Mouse (Mus musculus): Measurements from ENCODE around the gene Lmo4. TPM values are rescaled to one million over a fixed set of nuclear protein-coding genes. Genes with fewer than 3 reads are reported as not detected.

The Lmo4 gene
- 100 to 1,000 TPM; 201 to 231 TPM for total RNA-seq (2021)

- peak; percentile 67 to 78 for DNase-seq (ENCODE audit: extremely low spot score in 1 of 2, low spot score in 1 of 2)
Measured at GRCm38 (mm10) chr3:144204413-144205311, at the start of gene Lmo4. Lmo4 (minus strand) TSS chr3:144205220.

DNA sequence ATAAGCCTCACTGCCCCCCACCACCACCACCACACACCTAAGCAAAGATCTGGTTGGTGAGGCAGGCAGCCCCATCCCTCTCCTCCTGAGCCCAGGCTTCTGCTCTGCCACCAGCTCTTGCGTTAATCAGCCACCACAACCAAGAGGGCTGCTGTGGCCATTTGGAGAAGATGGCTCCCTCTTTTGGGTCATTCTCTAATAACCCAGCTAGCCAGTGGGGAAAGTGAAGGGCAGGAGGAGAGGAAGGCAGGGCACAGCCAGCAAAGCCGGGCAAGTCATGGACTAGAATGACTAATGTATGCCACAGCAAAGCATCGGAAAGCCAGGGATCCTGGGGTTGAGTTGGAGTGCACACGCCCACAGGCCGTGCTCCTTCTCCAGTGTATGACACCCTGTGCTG, 49.3 kb upstream of the Lmo4 start:
- no peak for DNase-seq (ENCODE audit: extremely low spot score in 1 of 2, low spot score in 1 of 2)

- DNase-seq (ENCODE audit: extremely low spot score in 1 of 2, low spot score in 1 of 2): no peak
Measured at GRCm38 (mm10) chr3:144253018-144253417, 48.0 kb upstream of the Lmo4 start.

- DNase-seq (ENCODE audit: extremely low spot score in 1 of 2, low spot score in 1 of 2): no peak
Measured at GRCm38 (mm10) chr3:144252109-144252508, 47.1 kb upstream of the Lmo4 start.

- DNase-seq (ENCODE audit: extremely low spot score in 1 of 2, low spot score in 1 of 2): peak; percentile 62 to 91
Measured at GRCm38 (mm10) chr3:144242025-144242673, 37.1 kb upstream of the Lmo4 start.

GRCm38 (mm10) chr3:144241161-144241560, 36.1 kb upstream of the Lmo4 start:
- DNase-seq (ENCODE audit: extremely low spot score in 1 of 2, low spot score in 1 of 2): no peak

DNA sequence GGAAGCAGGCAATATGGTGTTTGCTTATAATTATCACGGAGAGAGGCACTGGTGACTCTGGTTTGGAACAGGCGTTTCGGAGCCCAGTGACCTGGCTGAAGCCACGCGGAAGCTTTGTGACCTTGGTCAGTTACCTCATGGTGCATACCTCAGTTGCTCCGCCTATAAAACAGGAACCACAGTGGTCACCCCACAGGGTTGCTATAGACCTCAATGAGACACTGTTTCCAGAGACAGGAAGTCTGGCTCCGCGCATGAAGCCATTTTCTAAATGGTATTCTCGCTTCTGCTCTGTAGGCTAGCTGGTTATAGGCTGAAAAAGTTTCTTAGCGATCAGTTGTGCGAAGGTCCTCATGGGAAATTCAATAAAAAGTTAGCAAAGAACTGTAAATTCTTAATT, 33.5 kb upstream of the Lmo4 start:
- no peak for DNase-seq (ENCODE audit: extremely low spot score in 1 of 2, low spot score in 1 of 2)

DNA sequence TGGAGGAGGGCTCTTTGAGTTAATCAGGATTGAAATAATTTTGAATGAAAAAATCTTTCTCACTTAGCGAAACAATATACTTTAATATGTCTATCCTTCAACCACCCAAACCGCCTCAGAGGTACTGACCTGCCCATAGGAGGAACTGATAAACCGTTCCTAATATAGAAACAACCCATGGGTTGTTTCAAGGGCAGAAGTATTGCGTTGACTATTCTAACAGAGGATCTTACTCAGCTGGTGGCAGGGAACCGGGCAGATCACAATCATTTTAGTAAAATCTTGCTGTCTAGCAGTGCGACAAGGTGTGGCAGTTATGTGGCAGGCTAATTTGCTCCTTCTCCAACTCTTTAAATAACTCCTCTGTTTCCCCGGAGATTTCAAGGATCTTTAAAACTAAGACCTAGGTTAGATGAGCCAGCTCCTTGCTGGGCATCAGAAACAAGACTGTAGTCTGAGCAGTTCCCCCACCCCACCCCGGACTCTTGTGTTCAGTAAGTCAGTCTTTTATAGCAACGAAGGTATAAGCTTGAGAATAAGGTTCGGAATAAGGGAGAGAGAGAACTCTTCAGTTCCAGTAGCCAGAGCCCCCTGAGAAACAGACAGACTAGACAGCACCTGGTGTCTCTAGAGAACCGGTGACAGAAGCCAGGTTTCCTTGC, 27.5 kb upstream of the Lmo4 start:
- no peak for DNase-seq (ENCODE audit: extremely low spot score in 1 of 2, low spot score in 1 of 2)

GRCm38 (mm10) chr3:144231931-144232330, 26.9 kb upstream of the Lmo4 start:
- no peak for DNase-seq (ENCODE audit: extremely low spot score in 1 of 2, low spot score in 1 of 2)

DNA sequence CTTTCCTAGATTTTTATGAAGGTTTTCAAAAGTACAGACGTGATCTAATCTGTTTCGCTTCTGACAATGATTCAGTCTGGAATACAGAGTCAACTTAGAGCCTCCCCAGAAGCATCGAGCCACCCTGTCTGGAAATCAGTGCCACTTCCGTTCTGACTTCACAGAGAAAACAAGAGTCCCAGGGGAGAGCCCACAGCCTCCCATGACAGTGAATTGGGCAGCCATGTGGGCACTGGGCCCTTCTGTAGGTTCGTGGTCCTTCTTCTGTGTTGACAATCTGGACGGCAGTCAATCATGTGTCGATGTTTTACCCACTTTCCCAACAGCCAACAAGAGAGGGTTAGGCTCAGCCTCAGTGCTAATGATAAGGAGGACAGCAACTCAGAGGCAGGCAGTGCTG, 26.4 kb upstream of the Lmo4 start:
- no peak for DNase-seq (ENCODE audit: extremely low spot score in 1 of 2, low spot score in 1 of 2)

GRCm38 (mm10) chr3:144230016-144230415, 25.0 kb upstream of the Lmo4 start:
- DNase-seq (ENCODE audit: extremely low spot score in 1 of 2, low spot score in 1 of 2): no peak

GRCm38 (mm10) chr3:144229312-144229711, 24.3 kb upstream of the Lmo4 start:
- DNase-seq (ENCODE audit: extremely low spot score in 1 of 2, low spot score in 1 of 2): no peak

DNA sequence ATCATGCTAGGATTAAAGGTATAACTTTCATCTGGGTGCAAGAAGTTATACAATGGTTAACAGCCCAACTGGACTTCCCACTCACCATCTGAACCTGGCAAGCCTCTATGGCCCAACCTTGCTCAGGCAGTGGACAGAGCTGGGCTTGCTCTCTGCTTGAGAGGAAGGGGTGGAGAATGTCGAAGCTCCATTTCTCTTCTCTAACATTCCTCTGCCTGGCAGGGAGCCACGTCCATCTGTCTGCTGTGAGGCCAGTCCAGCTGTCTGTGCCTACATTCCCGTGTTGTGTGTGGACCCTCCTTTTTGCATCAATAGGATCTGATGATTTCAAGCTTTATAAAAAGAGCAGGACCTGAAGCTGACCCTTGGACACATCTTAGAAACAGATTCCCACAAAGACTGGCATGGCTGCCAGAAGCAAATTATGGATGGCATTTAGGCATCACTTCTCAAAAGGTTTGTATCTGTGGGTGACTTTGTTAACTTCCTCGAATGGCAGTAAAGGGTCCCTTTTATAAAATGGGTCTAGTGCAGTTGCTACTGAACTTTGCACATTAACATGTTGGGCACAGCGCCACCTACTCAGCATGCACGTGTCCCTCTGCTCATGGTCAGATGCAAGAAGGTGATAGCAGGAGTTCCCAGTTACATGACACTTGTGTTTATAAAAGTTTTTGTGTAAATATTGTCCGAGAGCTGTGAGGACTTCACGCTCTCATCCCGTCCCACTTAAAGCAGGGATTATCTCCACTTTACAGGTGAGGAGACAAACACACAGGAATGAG, 20.6 kb upstream of the Lmo4 start:
- DNase-seq (ENCODE audit: extremely low spot score in 1 of 2, low spot score in 1 of 2): no peak

DNA sequence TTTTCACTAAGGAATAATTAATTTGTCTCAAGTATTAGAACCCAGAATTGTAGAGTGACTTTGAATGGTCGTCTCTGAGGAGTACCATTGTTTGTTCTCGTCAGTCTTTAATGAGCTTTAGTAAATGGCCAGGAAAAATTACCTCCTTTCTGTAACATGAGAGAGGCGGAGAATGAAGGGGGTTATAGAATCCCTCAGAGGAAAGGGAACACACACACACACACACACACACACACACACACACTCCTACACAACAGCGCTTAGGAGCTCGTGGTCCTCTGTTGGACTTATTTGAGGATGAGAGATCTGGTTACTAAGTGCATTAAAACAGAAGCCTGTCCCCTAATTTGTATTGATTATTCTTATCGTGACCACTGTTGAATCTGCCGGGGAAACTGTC, 19.6 kb upstream of the Lmo4 start:
- DNase-seq (ENCODE audit: extremely low spot score in 1 of 2, low spot score in 1 of 2): no peak

GRCm38 (mm10) chr3:144223377-144224105, 18.5 kb upstream of the Lmo4 start:
- DNase-seq (ENCODE audit: extremely low spot score in 1 of 2, low spot score in 1 of 2): no peak

DNA sequence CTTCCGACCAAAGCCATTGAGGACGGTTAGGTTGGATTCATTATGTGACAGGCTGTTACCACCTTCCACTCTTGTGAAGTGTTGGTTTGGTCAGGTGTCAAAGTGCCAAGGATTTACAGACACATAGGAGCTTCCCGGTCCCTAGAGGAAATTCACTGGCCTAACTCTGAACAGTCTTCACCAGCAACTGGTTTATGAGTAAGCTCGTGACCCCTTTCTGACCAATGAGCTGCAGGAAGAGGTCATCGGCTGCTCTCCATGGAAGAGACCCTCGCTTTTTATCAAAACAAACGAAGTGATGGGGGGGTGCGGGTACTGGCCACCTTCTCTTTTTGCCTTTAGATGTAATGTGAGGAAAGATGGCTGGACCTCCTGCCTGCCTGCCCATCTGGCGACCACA, 17.4 kb upstream of the Lmo4 start:
- DNase-seq (ENCODE audit: extremely low spot score in 1 of 2, low spot score in 1 of 2): no peak

DNA sequence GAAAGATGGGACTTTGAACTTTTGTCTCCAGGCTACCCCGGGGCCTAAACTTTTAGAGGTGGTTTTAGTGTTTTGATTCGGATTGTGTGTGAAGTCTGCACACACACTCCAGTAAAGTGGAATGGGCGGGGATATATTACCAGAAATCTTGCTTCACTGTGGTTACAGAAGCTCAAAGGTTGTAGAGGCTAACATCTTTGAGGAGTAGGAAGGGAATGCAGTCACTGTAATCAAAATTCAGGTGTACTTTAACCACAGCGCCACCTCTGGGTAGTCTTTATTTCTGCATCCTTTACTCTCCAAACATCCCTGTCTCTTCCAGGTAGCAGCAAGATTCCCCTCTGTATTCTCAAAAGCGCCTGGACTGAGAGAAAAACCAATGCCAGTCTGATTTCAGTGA, 2.5 kb upstream of the Lmo4 start:
- DNase-seq (ENCODE audit: extremely low spot score in 1 of 2, low spot score in 1 of 2): peak in 1 of 2 experiments; percentile 72

- DNase-seq (ENCODE audit: extremely low spot score in 1 of 2, low spot score in 1 of 2): no peak
Measured at GRCm38 (mm10) chr3:144206942-144207341, 1.9 kb upstream of the Lmo4 start.

- no peak for DNase-seq (ENCODE audit: extremely low spot score in 1 of 2, low spot score in 1 of 2)
Measured at GRCm38 (mm10) chr3:144206261-144206660, 1.2 kb upstream of the Lmo4 start.

Measured in layer of hippocampus, postnatal 25 days (tissue).